Mouse (Mus musculus): ENCODE data around the gene Tlk2.

Gene Tlk2

GRCm38 (mm10) chr11:105264506-105264905, 85.9 kb downstream of the Tlk2 start:
- no peak for DNase-seq

DNA sequence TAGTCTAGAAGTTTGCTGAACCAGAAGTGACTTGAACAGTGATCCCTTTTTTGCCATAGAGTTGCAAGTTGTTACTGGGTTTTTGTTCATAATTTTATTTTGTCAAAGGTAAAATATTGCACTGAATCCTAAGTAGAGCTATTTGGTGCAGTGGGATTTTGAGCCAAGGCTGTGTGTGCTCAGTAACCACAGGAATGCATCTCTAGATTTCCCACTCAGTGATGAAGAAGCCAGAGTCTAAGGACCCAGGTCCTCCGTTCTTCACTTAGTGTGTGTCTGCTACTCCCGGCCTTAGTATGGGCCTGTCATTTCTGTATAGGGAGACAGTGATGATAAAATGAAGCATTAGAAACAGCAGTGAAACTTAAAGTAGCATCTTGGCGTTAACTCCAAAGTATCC, 86.4 kb downstream of the Tlk2 start:
- no peak for DNase-seq

DNA sequence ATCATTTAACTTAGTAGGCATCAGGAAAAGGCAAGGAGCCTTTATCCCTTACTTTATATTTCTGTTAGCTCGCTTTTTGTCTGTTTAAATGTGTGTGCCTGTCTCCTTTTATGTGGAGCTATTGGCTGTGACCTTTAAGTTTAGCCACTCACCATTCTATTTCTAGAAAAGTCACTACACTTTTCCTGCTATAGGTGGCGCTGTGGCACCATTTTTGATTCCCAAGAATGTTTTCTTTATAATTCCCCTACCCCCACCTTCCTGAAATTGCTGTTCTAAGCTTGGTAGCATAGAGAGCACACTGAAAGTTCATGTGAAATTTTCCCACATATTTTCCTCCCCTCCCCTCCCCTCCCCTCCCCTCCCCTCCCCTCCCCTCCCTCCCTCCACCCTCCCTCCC, 91.5 kb downstream of the Tlk2 start:
- DNase-seq, result peak; percentile 41

- no peak for DNase-seq
Measured at GRCm38 (mm10) chr11:105280456-105280855, 101.8 kb downstream of the Tlk2 start.

DNA sequence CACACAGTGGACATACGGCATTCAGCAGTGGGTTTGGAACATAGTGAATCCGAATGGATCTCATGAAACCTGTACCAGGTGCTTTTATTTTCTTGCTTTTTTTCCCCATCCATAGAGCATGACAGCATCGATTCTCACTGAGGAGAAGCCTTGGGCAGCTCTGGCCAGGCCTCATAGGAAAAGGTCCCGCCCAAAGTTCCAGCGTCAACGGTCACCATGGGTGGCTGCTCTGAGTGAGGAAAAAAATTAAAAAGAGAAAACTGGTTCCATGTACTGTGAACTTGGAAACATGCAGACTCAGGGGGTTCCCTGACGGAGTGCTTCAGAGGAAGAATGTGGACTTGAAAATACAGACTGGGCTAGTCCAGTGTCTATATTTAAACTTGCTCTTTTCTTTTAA, 102.7 kb downstream of the Tlk2 start:
- no peak for DNase-seq

GRCm38 (mm10) chr11:105281763-105282459, 103.3 kb downstream of the Tlk2 start:
- DNase-seq, result no peak

GRCm38 (mm10) chr11:105282460-105282859, 103.9 kb downstream of the Tlk2 start:
- no peak for DNase-seq

GRCm38 (mm10) chr11:105283016-105283415, 104.4 kb downstream of the Tlk2 start:
- DNase-seq, result no peak

DNA sequence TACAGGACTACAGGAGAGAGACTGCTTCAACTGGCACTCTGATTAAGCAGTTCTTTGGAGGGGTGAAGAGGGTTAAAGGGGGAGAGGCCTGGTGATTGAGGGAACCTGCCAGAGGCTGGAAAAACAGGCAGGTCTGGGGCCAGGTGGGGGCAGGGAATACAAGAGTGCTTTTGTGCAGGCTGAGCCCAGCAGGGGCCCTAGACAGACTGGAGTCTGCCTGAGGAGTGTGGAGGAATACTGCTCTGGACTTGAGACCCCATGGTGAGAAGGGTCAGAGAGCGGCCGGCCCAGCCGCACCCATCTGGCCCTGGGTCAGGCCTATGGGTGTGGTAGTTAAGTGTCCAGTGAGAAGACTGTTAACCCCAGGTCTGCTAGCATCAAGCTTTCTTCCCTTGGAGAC, 107.1 kb downstream of the Tlk2 start:
- DNase-seq, result no peak

DNA sequence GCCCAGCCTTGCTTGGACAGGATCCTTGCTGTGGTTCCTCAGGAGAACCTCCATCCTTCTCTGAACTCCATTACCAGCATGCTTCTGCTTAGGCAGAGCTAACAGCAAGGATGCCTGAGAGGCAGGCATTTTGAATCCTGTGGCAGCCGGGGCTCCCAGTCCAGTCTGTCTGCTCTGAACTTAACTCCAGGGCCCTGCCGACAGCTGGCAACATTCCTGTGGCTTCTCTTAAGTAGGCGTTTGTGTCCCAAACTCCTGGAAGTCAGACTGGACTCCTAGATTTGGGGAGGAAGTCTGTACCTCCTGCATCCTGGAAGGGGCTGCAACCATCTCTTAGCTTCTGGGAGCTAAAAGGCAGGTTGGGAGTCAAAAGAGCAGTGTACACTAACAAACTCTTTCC, 110.8 kb downstream of the Tlk2 start:
- no peak for DNase-seq

DNA sequence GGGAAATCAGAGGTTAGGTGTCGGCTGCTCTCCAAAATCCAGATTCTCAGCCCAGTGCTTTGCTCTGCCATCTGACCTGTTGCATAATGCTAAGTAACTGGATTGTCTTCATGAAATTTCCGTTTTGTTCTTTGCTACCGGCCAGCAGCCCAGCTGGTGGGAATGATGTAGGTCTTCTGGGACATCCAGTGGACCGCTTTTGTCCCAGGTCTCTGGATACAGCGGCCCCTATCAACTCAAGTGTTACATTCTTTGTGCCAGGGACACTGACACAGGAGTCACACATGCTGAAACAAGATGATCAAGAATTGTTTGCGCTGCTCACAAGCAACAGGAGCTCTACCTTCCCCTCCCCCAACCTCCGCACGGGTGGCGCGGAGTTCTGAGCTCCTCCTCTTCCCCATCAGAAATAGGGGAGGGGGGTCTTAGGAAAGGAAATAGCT, 113.1 kb downstream of the Tlk2 start:
- DNase-seq, result peak; percentile 20

DNA sequence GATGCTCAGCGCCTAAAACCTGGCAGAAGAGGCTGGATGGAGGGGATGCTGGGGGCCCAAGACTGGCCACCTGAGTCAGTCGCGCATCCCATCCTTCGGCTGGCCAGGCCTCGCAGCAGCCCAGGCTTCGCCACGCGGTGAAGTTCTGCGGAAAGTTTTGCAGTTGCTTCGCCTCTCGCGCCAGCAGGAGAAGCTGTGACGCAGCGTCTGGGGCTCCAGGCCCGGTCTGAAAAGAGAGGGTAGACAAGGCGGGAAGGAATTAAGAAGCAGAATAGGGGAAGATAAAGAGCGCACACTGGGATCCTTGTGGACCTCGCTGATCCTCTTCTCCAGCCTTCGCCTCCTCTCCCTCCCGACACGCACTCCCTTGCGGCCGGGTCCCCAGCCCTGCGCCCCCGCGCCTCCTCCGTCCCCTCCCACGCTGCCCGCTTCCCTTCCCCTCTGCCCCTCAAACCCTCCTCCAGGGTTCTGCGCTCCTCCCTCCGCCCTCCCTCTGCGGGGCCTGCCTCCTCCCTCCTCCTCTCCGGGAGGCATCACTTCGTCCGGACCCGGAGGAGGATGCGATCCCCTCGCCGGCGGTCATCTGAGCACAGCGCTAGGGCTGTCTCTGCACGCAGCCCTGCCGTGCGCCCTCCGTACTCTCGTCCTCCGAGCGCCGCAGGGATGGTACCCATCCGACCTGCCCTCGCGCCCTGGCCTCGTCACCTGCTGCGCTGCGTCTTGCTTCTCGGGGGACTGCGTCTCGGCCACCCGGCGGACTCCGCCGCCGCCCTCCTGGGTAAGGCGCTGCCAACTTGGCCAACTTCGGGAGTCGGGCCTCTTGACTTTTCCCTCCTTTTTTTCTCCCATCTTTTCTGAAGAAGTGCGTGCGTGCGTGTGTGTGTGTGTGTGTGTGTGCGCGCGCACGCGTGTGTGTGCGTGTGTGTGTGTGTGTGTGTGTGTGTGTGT, 113.8 kb downstream of the Tlk2 start, which contains the start of gene Mrc2:
Mrc2 (plus strand) TSS at position 520 of the 948 bp plus-strand sequence.
- DNase-seq, result peak; percentile 42

DNA sequence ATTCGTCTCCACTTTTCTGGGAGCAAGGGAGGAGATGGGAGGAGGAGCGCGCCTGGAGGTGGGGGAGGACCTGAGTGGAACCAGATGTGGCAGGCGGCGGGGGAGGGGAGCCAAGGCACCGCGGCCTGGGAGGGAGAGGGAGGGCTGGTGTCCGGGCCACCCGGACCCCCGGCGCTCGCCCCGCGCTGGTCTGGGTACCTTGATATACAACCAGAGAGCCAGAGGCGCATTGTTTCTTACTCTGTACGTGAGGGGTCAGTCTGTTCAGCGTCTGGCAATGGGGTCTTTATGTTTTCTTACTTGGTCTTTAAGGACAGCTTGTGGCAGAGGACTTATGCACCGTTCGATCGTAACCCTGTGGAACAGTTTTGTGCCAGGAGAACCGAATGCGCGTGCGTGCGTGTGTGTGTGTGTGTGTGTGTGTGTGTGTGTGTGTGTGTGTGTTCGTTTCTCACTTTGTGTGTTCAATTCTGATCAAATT, 114.5 kb downstream of the Tlk2 start:
- DNase-seq, result peak; percentile 29

DNA sequence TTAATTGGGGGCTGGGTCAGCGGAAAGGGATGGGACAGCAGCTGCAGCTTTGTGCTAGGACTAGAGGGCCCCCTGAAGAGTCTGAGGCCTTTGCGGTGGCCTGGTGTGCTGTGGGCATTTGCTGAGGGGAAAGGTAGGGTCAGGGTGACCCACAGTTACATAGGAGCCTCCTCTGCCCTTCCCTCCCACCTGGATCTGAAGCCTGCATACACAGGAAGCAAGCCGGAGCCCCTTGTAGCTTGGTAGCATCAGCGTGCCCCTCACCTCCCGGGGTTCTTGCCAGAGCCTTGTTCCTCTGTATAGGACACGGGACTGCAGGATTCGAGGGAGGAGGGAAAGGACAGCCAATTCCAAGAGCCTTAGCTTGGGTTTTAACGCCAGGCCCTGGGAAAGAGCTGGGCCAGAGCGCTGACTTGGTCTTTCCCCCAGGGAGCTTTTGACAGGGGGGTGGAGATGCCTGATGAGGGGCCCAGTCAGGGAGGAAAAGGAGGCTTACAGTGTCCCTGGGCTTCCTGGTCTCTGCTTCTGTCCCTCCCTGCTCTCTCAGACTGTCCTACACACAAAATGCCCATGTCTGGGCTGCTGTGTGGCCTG, 115.4 kb downstream of the Tlk2 start:
- no peak for DNase-seq

DNA sequence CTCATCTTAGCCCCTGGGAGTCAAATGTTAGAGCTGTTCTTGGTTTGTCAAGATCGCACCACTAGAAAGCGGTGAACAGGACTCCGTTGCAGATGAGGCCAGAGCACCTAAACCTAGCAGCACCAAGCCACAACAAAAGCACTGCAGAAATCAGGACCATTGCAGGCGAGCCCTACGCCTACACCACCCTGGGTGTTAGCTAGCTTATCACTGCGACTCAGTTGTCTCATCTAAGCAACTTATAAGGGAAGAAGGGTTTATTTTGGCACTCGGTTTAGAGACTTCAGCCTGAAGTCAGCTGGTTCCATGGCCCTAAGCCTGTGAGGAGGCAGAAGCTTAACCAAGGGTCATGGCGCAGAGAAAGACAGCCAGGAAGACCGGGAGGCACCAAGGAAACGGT, 117.5 kb downstream of the Tlk2 start:
- no peak for DNase-seq

DNA sequence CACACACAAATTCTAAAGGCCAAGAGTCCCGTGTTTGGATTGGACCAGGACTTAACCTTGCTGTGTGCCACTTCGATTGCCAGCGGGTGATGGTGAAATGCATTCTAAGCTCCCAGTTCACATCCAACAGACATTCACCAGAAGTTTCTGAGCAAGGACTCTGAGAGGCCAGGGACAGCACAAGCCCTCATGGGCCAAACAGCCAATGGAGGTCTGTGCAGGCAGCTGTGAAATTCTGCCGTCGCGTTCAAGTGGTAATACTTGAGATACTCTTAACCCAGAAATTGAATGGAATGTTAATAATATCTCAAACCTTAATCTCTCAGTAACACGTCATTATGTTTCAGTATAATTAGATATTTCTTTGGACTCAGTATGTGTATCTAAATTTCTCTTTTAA, 131.6 kb downstream of the Tlk2 start:
- DNase-seq, result no peak

DNA sequence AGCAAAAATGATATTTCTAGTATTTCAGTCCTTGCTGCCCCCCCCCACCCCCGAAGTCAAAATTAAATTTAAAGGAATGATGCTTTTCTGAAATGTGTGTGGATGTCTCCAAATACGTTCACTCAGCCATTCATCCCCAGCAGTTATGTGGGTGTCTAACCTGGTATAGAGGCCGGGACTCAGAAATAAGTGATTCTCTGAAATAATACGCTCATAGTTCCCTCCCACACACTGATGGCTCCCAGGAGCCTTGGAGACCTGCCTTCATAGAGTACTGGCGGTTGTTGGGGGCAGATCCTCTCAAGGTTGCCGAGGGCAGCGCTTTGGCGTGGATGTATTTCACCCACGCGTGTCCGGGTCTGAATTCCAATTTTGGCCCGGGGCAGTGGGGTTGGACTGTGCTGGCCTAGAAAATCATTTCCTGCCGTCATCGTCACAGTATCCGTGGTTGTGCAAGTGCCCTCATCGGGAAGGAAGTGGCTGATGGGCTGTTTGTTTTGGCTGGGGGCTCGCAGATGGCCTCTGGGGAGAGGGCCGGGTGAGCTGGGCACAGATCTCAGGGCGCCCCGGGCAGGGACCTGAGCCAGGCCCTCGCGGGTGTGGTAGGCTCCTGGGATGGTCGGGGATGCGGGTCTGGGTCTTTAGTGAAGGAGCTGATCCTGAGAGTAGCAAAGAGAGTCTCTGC, 132.8 kb downstream of the Tlk2 start:
- DNase-seq, result no peak

GRCm38 (mm10) chr11:105312311-105312942, 133.8 kb downstream of the Tlk2 start:
- no peak for DNase-seq

GRCm38 (mm10) chr11:105312972-105313632, 134.5 kb downstream of the Tlk2 start:
- no peak for DNase-seq

DNA sequence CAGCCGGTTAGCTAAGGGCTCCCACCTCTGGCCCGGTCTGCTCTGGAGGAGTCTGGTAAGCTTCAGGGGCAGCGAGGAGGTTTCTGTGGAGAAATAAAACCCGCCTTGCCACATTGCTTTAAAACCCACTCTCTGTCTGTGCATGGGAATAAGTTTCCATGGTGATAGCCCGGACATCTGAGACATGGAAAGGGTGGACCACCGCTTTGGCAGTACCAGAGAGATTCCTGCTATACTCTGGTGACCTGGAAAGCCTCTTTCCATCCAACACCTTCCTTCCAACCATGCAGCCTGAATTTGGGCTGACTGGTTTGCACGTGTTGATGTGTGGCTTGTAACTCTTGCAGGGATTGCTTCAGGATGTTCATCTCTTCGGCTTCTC, 135.0 kb downstream of the Tlk2 start:
- no peak for DNase-seq

- no peak for DNase-seq
Measured at GRCm38 (mm10) chr11:105315296-105315695, 136.7 kb downstream of the Tlk2 start.

DNA sequence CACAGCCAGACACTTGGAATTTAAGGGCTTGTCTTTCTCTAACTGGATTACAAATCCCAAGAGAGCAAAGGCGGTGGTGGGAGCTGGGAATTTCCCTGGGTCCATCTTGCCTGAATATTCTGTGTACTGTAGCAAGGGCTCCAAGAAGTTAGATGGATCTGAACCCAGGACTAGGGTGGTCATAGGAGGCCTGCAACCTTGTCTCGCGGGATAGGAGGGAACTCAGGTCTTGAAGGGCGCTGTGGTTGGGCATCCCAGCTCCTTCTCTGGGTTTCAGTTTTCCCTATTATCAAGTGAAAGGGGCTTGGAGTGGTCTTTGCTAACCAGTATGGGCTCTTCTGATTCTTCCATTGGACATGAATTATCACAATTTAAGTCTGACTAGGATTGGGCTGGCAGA, 137.5 kb downstream of the Tlk2 start:
- DNase-seq, result no peak

Measured in thymus, postnatal 4 days (tissue).